Mouse (Mus musculus): ENCODE data around the gene Zfp993. TPM values are rescaled to one million over a fixed set of nuclear protein-coding genes. Genes with fewer than 3 reads are reported as not detected.
"Not testable (repeated sequence)": the region's sequence is repeated elsewhere in the genome, so short reads cannot be mapped to it uniquely, and the experiment has no call there.

Zfp993 gene
- 1.7 and 1.8 TPM in 2 replicates for polyA plus RNA-seq (2015; fragmentation: Nextera tagmentation; extraction: Ambion mirVana)

DNA sequence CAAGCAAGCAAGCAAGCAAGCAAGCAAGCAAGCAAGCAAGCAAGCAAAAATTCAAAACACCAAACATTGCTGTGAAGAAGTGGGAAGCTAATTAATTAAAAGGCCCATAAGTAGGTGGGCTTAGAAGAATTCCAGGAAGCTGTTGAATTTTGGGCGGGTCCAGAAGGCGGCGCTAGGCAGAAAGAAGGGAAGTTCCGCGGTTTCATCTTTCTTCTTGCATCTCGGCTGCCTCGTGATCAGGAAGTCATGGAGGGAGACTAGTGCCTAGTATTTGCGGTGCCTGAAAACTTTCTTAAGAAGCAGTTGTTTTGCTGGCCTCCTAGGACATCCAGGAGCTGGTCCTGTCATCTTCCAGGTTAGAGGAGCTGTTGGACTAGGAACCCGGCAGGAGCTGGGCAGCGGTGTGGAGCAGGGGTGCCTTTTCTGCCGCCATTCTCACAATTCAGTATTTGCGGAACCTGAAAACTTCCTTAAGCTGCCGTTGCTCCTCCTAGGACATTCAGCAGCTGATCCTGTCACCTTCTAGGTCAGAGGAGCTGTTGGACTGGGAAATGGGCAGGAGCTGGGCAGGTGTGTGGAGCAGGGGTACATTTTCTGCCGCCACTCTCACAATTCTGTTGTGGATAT is at the start of gene Zfp993:
TSS of gene Zfp993 (plus strand) at position 188 of the 627 bp plus-strand sequence.
- H3K4me2 ChIP-seq; H3K9me3 ChIP-seq; ATAC-seq (ENCODE audit: borderline replicate concordance, extremely low read depth, low FRiP score, low TSS enrichment); H3K9ac ChIP-seq; H3K4me3 ChIP-seq; H3K27me3 ChIP-seq; H3K4me1 ChIP-seq; H3K27ac ChIP-seq; H3K36me3 ChIP-seq: not testable (repeated sequence)
- WGBS = no CpG with 5 or more reads among the region's 14 CpGs

DNA sequence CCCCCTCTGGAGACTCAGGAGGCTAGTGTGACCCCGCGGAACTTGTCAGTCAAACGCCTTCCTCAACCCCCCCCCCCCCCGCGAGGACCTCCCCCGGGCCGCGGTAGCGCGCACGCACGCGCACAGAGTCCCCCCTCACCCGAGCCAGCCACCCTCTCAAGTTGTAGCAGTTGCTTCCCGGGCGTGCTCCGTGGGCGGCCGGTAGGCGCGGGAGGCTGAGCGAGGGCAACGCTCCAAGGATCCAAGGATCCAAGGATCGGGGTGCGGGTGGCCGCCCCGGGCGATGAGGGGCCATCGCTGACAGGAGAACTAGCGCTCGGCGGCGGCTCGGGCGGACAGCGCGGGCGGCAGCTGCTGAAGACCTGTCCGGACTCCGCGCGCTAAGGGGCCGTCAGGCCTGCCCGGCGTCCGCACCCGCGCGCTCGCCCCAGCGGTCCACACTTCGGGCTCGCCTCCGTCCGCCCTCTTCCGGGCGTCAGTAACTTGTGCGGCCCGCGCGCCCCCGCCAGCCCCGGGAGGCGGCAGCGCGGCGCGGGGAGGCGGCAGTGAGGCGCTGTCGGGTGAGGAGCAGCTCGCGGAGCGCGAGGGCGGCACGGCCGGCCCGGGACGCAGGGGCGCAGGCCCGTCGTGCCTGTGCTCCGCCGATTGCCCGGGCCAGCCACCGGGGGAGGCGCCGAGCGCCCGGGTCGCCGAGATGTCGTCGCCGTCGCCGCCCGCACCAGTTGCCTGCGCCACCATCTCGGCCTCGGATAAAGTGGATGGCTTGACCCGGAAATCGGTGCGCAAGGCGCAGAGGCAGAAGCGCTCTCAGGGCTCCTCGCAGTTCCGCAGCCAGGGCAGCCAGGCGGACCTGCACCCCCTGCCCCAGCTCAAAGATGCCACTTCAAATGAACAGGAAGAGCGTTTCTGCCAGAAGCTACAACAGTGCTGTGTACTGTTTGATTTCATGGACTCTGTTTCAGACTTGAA is 30.6 kb upstream of the Zfp993 start:
- not testable (repeated sequence) for H3K36me3 ChIP-seq, H3K4me2 ChIP-seq, H3K27me3 ChIP-seq, H3K4me1 ChIP-seq, H3K9ac ChIP-seq, H3K9me3 ChIP-seq, H3K4me3 ChIP-seq, H3K27ac ChIP-seq
- WGBS = 0% methylated on average over 19 of the region's 111 CpGs
- peak; percentile 73; the same call in 1 of the 2 replicates for ATAC-seq (ENCODE audit: borderline replicate concordance, extremely low read depth, low FRiP score, low TSS enrichment)

GRCm38 (mm10) chr4:146603578-146604399 is 7.0 kb upstream of the Zfp993 start:
- ATAC-seq (ENCODE audit: borderline replicate concordance, extremely low read depth, low FRiP score, low TSS enrichment) = peak; percentile 85
- peak overlapping the region; percentile 31 for H3K4me2 ChIP-seq
- not testable (repeated sequence) for H3K4me1 ChIP-seq, H3K27me3 ChIP-seq, H3K9me3 ChIP-seq, H3K4me3 ChIP-seq, H3K36me3 ChIP-seq, H3K9ac ChIP-seq, H3K27ac ChIP-seq
- 5% methylated on average over 21 of the region's 53 CpGs for WGBS

GRCm38 (mm10) chr4:146644367-146644766 is 33.6 kb downstream of the Zfp993 start:
- WGBS = no CpG with 5 or more reads among the region's 4 CpGs

DNA sequence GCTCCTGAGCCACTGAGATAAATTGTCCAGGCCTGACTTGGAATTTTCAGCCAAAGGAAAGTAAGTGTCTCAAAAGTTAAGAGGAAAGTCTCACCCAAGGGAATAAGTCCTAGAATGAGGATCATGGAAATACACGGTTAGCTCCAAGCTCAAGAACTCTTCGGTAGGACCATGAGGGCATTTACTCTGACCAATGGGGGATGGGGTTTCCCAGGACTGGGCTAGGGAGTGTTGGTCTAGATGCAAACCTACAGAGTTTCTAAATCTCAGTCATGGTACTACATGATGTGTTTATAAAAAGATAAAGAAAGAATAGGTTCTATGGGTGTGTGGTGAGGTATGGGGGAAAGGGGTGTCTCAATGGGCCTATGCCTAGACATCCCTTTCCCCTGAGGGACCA is 38.9 kb downstream of the Zfp993 start:
- H3K27ac ChIP-seq, H3K4me1 ChIP-seq, H3K4me2 ChIP-seq, H3K9me3 ChIP-seq, H3K9ac ChIP-seq, H3K27me3 ChIP-seq, H3K36me3 ChIP-seq, H3K4me3 ChIP-seq: not testable (repeated sequence)
- peak; percentile 36; the same call in 1 of the 2 replicates for ATAC-seq (ENCODE audit: borderline replicate concordance, extremely low read depth, low FRiP score, low TSS enrichment)
- no CpG with 5 or more reads among the region's 2 CpGs for WGBS

More at GRCm38 (mm10) chr4:146644367-146644766, 33.6 kb downstream of the Zfp993 start:
- H3K4me1 ChIP-seq; H3K4me3 ChIP-seq; H3K36me3 ChIP-seq; H3K27me3 ChIP-seq; H3K4me2 ChIP-seq; ATAC-seq (ENCODE audit: borderline replicate concordance, extremely low read depth, low FRiP score, low TSS enrichment); H3K27ac ChIP-seq; H3K9me3 ChIP-seq; H3K9ac ChIP-seq: not testable (repeated sequence)

GRCm38 (mm10) chr4:146650115-146650514 is 39.4 kb downstream of the Zfp993 start:
- 64% methylated on average over 2 of the region's 4 CpGs for WGBS
- H3K4me2 ChIP-seq, H3K4me1 ChIP-seq, H3K27ac ChIP-seq, H3K9me3 ChIP-seq, H3K4me3 ChIP-seq, H3K36me3 ChIP-seq, H3K27me3 ChIP-seq, H3K9ac ChIP-seq: not testable (repeated sequence)
- peak; percentile 67; the same call in 1 of the 2 replicates for ATAC-seq (ENCODE audit: borderline replicate concordance, extremely low read depth, low FRiP score, low TSS enrichment)

GRCm38 (mm10) chr4:146650639-146651038 is 39.9 kb downstream of the Zfp993 start:
- 70% methylated on average over 2 of the region's 5 CpGs for WGBS
- not testable (repeated sequence) for H3K4me2 ChIP-seq, H3K4me3 ChIP-seq, H3K9me3 ChIP-seq, H3K27me3 ChIP-seq, H3K4me1 ChIP-seq, H3K27ac ChIP-seq, H3K9ac ChIP-seq, H3K36me3 ChIP-seq
- peak; percentile 32 for ATAC-seq (ENCODE audit: borderline replicate concordance, extremely low read depth, low FRiP score, low TSS enrichment)

Other genes starting within 250 kb of the Zfp993 start
- 1.1 and 1.2 TPM in 2 replicates for gene Zfp992, start 161.9 kb upstream of the Zfp993 start, polyA plus RNA-seq (2015; fragmentation: Nextera tagmentation; extraction: Ambion mirVana)
- 0.20 TPM in 1 of 2 replicates, not detected in the other for gene Zfp981, start 108.9 kb upstream of the Zfp993 start, polyA plus RNA-seq (2015; fragmentation: Nextera tagmentation; extraction: Ambion mirVana)

Measured in lung, embryonic 15.5 days (tissue).